Mouse (Mus musculus) ES-Bruce4 (cell line): ENCODE measurements around the gene Atp2b1. TPM values are rescaled to one million over a fixed set of nuclear protein-coding genes. Genes with fewer than 3 reads are reported as not detected.

Experiments used
- H3K27ac ChIP-seq: 2 replicates; pipeline ENCODE4 v1.5.1; 2012; ENCODE audit warnings: low read length, inconsistent platforms; ENCODE audit not compliant: insufficient read depth
- H3K27me3 ChIP-seq: 2 replicates; pipeline ENCODE4 v1.6.1; 2012; ENCODE audit warnings: mild to moderate bottlenecking, low read length, inconsistent platforms; ENCODE audit not compliant: control insufficient read depth, poor library complexity, insufficient read depth, severe bottlenecking
- H3K36me3 ChIP-seq: 2 replicates; pipeline ENCODE4 v1.6.1; 2012; ENCODE audit warnings: inconsistent platforms, mild to moderate bottlenecking, low read length, moderate library complexity; ENCODE audit not compliant: control insufficient read depth, poor library complexity, insufficient read depth, severe bottlenecking
- H3K4me1 ChIP-seq: one replicate; pipeline ENCODE4 v1.8.1; 2011; ENCODE audit warnings: low read length; ENCODE audit not compliant: control insufficient read depth, insufficient read depth
- H3K4me3 ChIP-seq: 2 replicates; pipeline ENCODE4 v1.5.1; 2011; ENCODE audit warnings: low read depth, mild to moderate bottlenecking, low read length
- H3K9ac ChIP-seq: 2 replicates; pipeline ENCODE4 v1.6.1; 2012; ENCODE audit warnings: low read depth, mild to moderate bottlenecking, inconsistent platforms; ENCODE audit not compliant: poor library complexity, severe bottlenecking
- H3K9me3 ChIP-seq: replicated peaks from 2 replicates; pipeline ENCODE4 v1.6.1; 2012; ENCODE audit warnings: mild to moderate bottlenecking, low read length, inconsistent platforms; ENCODE audit not compliant: control insufficient read depth, poor library complexity, insufficient read depth, severe bottlenecking
- CTCF ChIP-seq: IDR thresholded peaks from one replicate; pipeline ENCODE4 v1.8.1; 2011; ENCODE audit warnings: low read depth, low read length
- EP300 ChIP-seq: IDR thresholded peaks from 2 replicates; pipeline ENCODE4 v1.6.1; 2011; ENCODE audit warnings: low read depth, low read length; ENCODE audit not compliant: insufficient read depth
- POLR2A ChIP-seq: IDR thresholded peaks from one replicate; pipeline ENCODE4 v1.8.1; 2011; ENCODE audit warnings: low read length; ENCODE audit not compliant: insufficient read depth
- polyA plus RNA-seq: library from polyadenylated mRNA; stranded (reverse); fragments of >200 nt; gene quantifications from 2 replicates; pipeline ENCODE4 v1.2.4, GENCODE M21; 2011; ENCODE audit warnings: low read depth; ENCODE audit not compliant: missing spikeins, insufficient read depth, insufficient read length

The Atp2b1 gene
- polyA plus RNA-seq, 1 experiment, result 68.1 TPM

DNA sequence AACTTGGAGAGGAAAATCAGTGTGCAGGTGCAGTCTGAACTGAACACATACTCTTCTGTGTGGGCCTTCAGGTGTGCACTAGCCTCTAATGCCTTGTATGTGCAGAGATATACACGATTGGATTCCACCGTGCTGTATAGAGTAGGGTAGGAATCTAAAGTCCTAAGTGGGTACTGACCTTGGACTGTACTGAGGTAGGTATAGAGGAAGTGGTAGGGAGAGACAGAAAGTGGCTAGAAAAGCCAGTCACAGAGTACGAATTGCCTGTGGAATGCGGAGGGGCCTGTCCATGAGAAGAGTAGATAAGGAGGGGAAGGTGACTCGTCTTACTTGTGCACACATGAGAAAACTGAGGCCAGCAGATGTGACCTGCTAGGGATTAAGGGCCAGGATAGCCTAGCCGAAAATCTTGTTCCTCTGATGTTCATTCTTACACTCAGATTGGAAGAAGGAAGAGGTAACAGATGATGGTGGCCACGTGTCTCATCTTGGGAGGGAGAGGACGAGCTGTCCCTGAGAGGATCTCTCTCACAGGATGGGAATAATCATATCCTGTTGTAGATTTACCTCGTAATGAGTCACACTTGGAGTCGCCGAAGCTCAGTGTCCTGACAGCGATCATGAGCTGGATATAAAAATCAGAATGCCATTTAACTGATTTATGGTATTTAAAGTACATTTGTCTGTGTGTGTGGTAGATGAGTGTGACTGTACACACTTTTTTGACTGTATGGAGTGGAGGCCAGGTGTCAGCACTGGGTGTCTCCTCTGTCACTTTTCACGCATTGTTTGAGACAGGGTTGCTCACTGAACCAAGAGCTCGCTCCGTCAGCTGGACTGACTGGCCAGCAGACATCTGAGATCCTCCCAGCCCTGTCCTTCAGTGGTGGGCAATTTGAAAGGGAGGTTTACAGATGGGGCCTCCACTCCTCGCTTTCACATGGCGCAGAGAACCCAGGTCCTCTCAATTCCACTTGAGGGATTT is 37.4 kb downstream of the Atp2b1 start:
- TF ChIP-seq CTCF (no peak), POLR2A (no peak), EP300 (no peak)
- Histone ChIP-seq H3K4me3 (no peak overlapping the region), H3K9me3 (no peaks in the 10 kb centered on the region), H3K36me3 (no peaks in the 10 kb centered on the region), H3K9ac (no peak overlapping the region), H3K27me3 (no peaks in the 10 kb centered on the region), H3K27ac (no peak overlapping the region), H3K4me1 (no peaks in the 10 kb centered on the region)

DNA sequence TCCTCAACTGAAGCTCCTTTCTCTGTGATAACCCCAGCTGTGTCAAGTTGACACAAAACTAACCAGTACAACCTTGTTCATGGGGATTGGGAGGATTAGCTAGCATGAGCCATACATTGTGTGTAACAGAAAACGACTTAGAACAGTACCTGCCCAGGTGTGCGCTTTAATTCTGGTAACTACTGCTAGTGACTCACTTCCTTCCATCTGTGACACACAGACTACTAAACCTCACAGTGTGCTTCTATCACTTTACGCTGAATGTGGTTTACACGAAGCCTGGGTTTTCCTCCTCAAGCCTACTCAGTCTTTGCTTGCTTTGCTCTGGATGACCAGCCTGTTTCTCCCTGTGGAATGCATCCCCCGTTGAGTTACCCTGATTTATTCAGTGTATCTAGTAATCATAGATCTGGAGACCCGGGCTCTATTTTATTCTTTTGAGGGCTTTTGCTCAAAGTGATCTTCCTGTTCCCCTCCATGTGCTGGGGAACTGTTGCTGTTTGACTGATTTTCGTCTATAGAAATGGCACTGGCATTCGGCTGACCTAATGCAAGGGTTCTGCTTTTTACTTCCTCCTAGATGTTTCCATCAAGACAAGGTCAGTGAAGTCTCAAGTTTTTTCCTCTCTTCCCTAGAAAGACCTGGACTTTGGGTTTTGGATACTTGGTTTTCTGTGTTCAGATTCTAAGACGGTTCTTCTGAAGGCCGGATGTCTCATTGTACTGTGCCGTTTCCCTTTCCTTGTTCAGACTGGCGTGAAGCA is 40.2 kb downstream of the Atp2b1 start:
- Histone ChIP-seq H3K36me3 (no peaks in the 10 kb centered on the region), H3K4me1 (no peaks in the 10 kb centered on the region), H3K9ac (no peak overlapping the region), H3K27ac (no peak overlapping the region), H3K27me3 (no peaks in the 10 kb centered on the region), H3K9me3 (no peaks in the 10 kb centered on the region), H3K4me3 (no peak overlapping the region)
- TF ChIP-seq CTCF, result no peak
- no peak for TF ChIP-seq EP300
- TF ChIP-seq POLR2A, result no peak

- Histone ChIP-seq H3K27me3 (no peaks in the 10 kb centered on the region), H3K9me3 (no peaks in the 10 kb centered on the region), H3K27ac (no peak overlapping the region), H3K4me3 (no peak overlapping the region), H3K36me3 (no peaks in the 10 kb centered on the region), H3K4me1 (no peaks in the 10 kb centered on the region), H3K9ac (no peak overlapping the region)
- no peak for TF ChIP-seq POLR2A
- no peak for TF ChIP-seq EP300
- TF ChIP-seq CTCF, result no peak
These were observed 41.9 kb downstream of the Atp2b1 start for GRCm38 (mm10) chr10:98956124-98956523.

DNA sequence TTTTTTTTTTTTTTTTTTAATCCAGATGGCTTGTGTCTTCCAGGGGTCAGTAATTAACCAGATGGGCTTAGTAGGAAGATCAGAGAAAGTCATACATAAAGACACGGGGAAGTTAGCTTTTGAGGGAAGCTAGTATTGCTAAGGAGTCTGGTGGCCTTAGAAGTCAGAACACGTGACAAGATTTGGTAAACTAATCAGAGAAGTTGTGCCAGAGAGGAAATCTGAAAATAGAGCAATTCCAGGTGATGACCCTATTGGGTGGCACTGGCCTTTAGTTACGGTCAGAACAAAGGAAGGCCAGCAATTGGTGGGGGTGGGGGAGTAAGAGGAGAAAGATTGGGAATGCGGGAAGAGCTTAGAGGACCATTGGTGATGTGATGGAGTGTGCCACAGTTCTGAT is 44.5 kb downstream of the Atp2b1 start:
- TF ChIP-seq POLR2A (no peak), EP300 (no peak), CTCF (no peak)
- Histone ChIP-seq H3K4me3 (no peak overlapping the region), H3K4me1 (no peaks in the 10 kb centered on the region), H3K9ac (no peak overlapping the region), H3K27ac (no peak overlapping the region), H3K9me3 (no peaks in the 10 kb centered on the region), H3K36me3 (no peaks in the 10 kb centered on the region), H3K27me3 (no peaks in the 10 kb centered on the region)

GRCm38 (mm10) chr10:98959385-98959784 is 45.2 kb downstream of the Atp2b1 start:
- Histone ChIP-seq H3K4me3 (no peak overlapping the region), H3K9ac (no peak overlapping the region), H3K9me3 (no peaks in the 10 kb centered on the region), H3K27me3 (no peaks in the 10 kb centered on the region), H3K36me3 (no peaks in the 10 kb centered on the region), H3K27ac (no peak overlapping the region), H3K4me1 (no peaks in the 10 kb centered on the region)
- no peak for TF ChIP-seq CTCF
- TF ChIP-seq EP300, result no peak
- TF ChIP-seq POLR2A, result no peak
